Mouse (Mus musculus) central nervous system, embryonic 11.5 days (tissue): ENCODE results near the gene Fbxo44. TPM values are rescaled to one million over a fixed set of nuclear protein-coding genes. Genes with fewer than 3 reads are reported as not detected.

Source experiments
- polyA plus RNA-seq: library from polyadenylated mRNA; depleted of rRNA; stranded (reverse); fragments of >200 nt; gene quantifications from 2 replicates; pipeline ENCODE4 v1.2.3, GENCODE M21; 2012; rRNA removed

The Fbxo44 gene
- 57.4 and 59.1 TPM in 2 replicates for polyA plus RNA-seq

GRCm38 (mm10) chr4:148160436-148161390 lies at the start of gene Fbxo44, which contains the start of gene Fbxo2:
Gene Fbxo44 (minus strand): TSS chr4:148160482.
Gene Fbxo2 (plus strand): TSS chr4:148160621.

DNA sequence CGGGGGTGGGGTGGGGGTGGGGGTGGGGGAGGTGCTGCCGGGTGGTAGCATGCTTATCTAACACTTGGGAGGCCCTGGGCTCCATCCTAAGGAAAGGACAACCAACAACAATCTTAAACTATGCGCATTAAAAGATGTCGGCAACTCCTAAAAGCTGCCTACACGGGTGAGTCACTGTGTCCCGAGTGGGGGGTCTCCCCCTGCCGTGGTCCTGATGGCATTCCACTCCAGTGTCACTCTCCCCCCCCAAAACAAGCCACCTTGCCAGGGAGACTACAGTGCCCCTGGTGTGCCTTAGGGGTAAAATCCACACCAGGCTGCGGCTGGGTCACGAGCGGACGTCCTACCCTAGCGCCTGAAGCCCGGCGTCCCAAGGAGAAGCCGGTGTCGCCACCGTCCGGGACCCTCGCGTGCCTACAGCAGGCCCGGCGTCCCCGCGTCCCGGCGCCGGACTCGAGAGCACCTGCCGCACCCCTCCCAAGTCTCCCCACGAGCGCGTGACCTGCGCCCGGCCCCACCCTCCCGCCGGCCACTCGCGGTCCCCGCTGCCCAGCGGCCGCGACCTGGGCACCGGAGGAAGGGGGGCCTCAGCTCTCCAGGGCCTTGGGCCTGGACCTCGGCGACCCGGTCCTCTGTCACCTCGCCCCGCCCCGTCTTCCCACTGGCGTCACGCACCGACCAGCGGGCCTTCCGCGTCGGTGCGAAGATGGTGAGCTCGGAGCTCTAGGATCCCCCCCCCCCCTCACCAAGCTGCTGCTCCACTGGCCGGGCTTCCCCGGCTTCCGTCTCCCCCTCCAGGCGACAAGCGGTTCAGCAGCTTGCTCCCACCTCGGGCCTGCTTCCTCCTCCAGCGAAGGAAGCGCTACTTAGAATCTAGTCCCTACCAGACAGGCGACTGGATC lies 8.8 kb downstream of the Fbxo44 start, which contains the start of gene Fbxo6:
Gene Fbxo6 (minus strand): TSS at position 874 of the 902 bp plus-strand sequence.

GRCm38 (mm10) chr4:148130561-148131413 lies 29.5 kb downstream of the Fbxo44 start, which contains the start of gene Draxin:
Gene Draxin (minus strand): TSS chr4:148130698.

DNA sequence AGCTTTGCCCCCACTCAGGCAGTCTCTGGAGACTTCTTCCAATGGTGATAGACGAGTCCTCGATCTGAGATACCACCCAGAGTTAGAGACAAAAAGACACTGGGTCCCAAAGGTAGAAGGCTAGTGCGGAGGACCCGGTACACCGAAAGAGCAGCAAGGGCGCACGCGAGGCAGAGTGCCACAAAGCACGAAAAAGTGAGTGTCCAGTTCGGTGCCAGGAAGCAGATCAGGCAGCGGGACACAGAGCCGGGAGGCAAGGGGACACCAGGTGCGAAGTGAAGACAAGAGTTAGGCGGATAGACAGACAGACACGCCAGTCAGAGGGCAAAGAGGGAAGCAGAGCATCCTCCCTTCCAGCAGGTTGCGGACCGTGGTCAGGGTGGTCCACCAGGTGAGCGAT lies 30.1 kb downstream of the Fbxo44 start, which contains the start of gene Mad2l2:
Gene Mad2l2 (plus strand): TSS at position 252 of the 400 bp plus-strand sequence.

Other genes starting within 250 kb of the Fbxo44 start
- 17.5 and 26.6 TPM in 2 replicates for gene Plod1, start 223.7 kb downstream of the Fbxo44 start, polyA plus RNA-seq
- 38.0 and 39.9 TPM in 2 replicates for gene 2510039O18Rik, start 219.6 kb downstream of the Fbxo44 start, polyA plus RNA-seq
- 4.8 and 6.4 TPM in 2 replicates for gene Nppb, start 174.7 kb downstream of the Fbxo44 start, polyA plus RNA-seq
- gene Nppa, start 159.8 kb downstream of the Fbxo44 start, polyA plus RNA-seq: 85.8 and 91.4 TPM in 2 replicates
- 35.8 and 36.3 TPM in 2 replicates for gene Clcn6, start 121.7 kb downstream of the Fbxo44 start, polyA plus RNA-seq
- gene Mthfr, start 121.4 kb downstream of the Fbxo44 start, polyA plus RNA-seq: 33.7 and 39.2 TPM in 2 replicates
- 7.1 and 7.5 TPM in 2 replicates for gene Agtrap, start 72.5 kb downstream of the Fbxo44 start, polyA plus RNA-seq
- gene Mad2l2, start 30.1 kb downstream of the Fbxo44 start, polyA plus RNA-seq: 50.8 and 72.6 TPM in 2 replicates
- gene Draxin, start 29.8 kb downstream of the Fbxo44 start, polyA plus RNA-seq: 19.9 and 21.7 TPM in 2 replicates
- gene Fbxo6, start 8.3 kb downstream of the Fbxo44 start, polyA plus RNA-seq: 14.1 and 14.8 TPM in 2 replicates
- 1.5 and 2.7 TPM in 2 replicates for gene Fbxo2, start 139 bp upstream of the Fbxo44 start, polyA plus RNA-seq
- gene Disp3, start 127.5 kb upstream of the Fbxo44 start, polyA plus RNA-seq: 3.4 and 6.2 TPM in 2 replicates